Mouse (Mus musculus): ENCODE measurements around the gene Elp6. TPM values are rescaled to one million over a fixed set of nuclear protein-coding genes. Genes with fewer than 3 reads are reported as not detected.
"Not testable (repeated sequence)": the region's sequence is repeated elsewhere in the genome, so short reads cannot be mapped to it uniquely, and the experiment has no call there.

The Elp6 gene
- polyA plus RNA-seq, 2 experiments = 25.3 to 36.1 TPM

- H3K27ac ChIP-seq (replicated peaks; ENCODE audit: low read depth, low read length) = no peak overlapping the region
- peaks cover 4% of the 10 kb centered on the region; the same call in 1 of the 2 replicates for H3K4me1 ChIP-seq (ENCODE audit: control insufficient read depth, insufficient read depth, low read length)
- no peak overlapping the region for H3K9ac ChIP-seq (ENCODE audit: low read depth, low read length, severe bottlenecking)
- no peak for DNase-seq (ENCODE audit: low spot score)
- no peak overlapping the region for H3K4me2 ChIP-seq (replicated peaks; ENCODE audit: low read depth, low read length, severe bottlenecking)
- no peak overlapping the region for H3K4me3 ChIP-seq (replicated peaks; ENCODE audit: low read length)
- H3K27me3 ChIP-seq (ENCODE audit: control insufficient read depth, insufficient read depth, low read length) = no peaks in the 10 kb centered on the region
- no peaks in the 10 kb centered on the region for H3K36me3 ChIP-seq (ENCODE audit: control insufficient read depth, insufficient read depth, low read length)
- no peak for ATAC-seq (ENCODE audit: low FRiP score, low read depth)
- 57% methylated on average over 5 of the region's 5 CpGs for WGBS
- TF ChIP-seq POLR2A (IDR thresholded peaks at IDR 0.05; ENCODE audit: borderline replicate concordance, extremely low read depth, insufficient read depth, insufficient read length) = no peak
- no peaks in the 10 kb centered on the region for H3K9me3 ChIP-seq (ENCODE audit: control insufficient read depth, low read length)
Measured at GRCm38 (mm10) chr9:110328946-110329630, 24.1 kb downstream of the Elp6 start.

DNA sequence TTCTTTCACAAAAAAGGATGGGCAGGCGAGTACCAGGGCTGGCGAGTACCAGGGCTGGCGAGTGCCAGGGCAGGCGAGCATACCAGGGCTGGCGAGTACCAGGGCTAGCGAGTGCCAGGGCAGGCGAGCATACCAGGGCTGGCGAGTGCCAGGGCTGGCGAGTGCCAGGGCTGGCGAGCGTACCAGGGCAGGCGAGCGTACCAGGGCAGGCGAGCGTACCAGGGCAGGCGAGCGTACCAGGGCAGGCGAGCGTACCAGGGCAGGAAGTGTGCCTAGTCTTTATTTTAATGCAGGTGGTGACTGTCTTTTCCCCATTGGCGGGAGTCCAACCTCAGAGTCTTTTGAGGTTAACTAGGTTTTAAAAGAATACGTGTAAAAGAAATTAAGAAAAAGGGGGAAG is 24.7 kb downstream of the Elp6 start:
- Histone ChIP-seq H3K9me3 (ENCODE audit: control insufficient read depth, low read length) (no peaks in the 10 kb centered on the region), H3K27me3 (ENCODE audit: control insufficient read depth, insufficient read depth, low read length) (no peaks in the 10 kb centered on the region), H3K4me1 (ENCODE audit: control insufficient read depth, insufficient read depth, low read length) (peaks cover 4% of the 10 kb centered on the region; the same call in 1 of the 2 replicates), H3K9ac (ENCODE audit: low read depth, low read length, severe bottlenecking) (no peak overlapping the region), H3K4me2 (replicated peaks; ENCODE audit: low read depth, low read length, severe bottlenecking) (no peak overlapping the region), H3K27ac (replicated peaks; ENCODE audit: low read depth, low read length) (no peak overlapping the region), H3K4me3 (replicated peaks; ENCODE audit: low read length) (no peak overlapping the region), H3K36me3 (ENCODE audit: control insufficient read depth, insufficient read depth, low read length) (no peaks in the 10 kb centered on the region)
- no peak for TF ChIP-seq POLR2A (IDR thresholded peaks at IDR 0.05; ENCODE audit: borderline replicate concordance, extremely low read depth, insufficient read depth, insufficient read length)
- no peak for ATAC-seq (ENCODE audit: low FRiP score, low read depth)
- 76% methylated on average over 21 of the region's 21 CpGs for WGBS
- no peak for DNase-seq (ENCODE audit: low spot score)

DNA sequence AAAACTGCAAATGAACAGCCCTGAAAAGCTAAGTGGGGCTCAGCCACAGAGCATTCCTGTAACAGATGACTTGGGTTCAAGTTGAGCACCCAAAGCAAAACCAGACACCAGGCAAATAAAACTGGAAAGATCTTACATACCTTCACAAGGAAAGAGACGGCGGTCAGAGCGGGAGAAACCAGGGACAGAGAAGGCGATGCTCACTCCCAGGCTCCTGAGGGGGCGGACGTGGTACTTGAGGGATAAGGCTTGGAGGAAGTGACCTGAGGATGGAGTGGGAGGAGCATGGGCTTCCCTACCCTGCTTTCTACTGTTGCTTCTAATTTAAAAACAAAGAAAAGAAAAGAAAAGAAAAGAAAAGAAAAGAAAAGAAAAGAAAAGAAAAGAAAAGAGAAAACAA is 25.4 kb downstream of the Elp6 start:
- H3K27ac ChIP-seq (replicated peaks; ENCODE audit: low read depth, low read length) = no peak overlapping the region
- H3K4me1 ChIP-seq (ENCODE audit: control insufficient read depth, insufficient read depth, low read length) = peaks cover 4% of the 10 kb centered on the region; the same call in 1 of the 2 replicates
- no peak overlapping the region for H3K4me3 ChIP-seq (replicated peaks; ENCODE audit: low read length)
- no peak overlapping the region for H3K9ac ChIP-seq (ENCODE audit: low read depth, low read length, severe bottlenecking)
- no peaks in the 10 kb centered on the region for H3K9me3 ChIP-seq (ENCODE audit: control insufficient read depth, low read length)
- H3K36me3 ChIP-seq (ENCODE audit: control insufficient read depth, insufficient read depth, low read length) = no peaks in the 10 kb centered on the region
- no peak for ATAC-seq (ENCODE audit: low FRiP score, low read depth)
- no peak for TF ChIP-seq POLR2A (IDR thresholded peaks at IDR 0.05; ENCODE audit: borderline replicate concordance, extremely low read depth, insufficient read depth, insufficient read length)
- no peak overlapping the region for H3K4me2 ChIP-seq (replicated peaks; ENCODE audit: low read depth, low read length, severe bottlenecking)
- no peaks in the 10 kb centered on the region for H3K27me3 ChIP-seq (ENCODE audit: control insufficient read depth, insufficient read depth, low read length)
- no peak for DNase-seq (ENCODE audit: low spot score)
- 40% methylated on average over 6 of the region's 6 CpGs for WGBS

GRCm38 (mm10) chr9:110330913-110331312 is 25.9 kb downstream of the Elp6 start:
- WGBS = 91% methylated on average over 5 of the region's 5 CpGs

GRCm38 (mm10) chr9:110333135-110333895 is 28.3 kb downstream of the Elp6 start, which contains the start of gene Scap:
TSS of gene Scap (plus strand) at chr9:110333288.
- no peak within 1 kb of the TSS for H3K27ac ChIP-seq (replicated peaks; ENCODE audit: low read depth, low read length)

More at GRCm38 (mm10) chr9:110330913-110331312, 25.9 kb downstream of the Elp6 start:
- H3K9me3 ChIP-seq (ENCODE audit: control insufficient read depth, low read length); H3K4me1 ChIP-seq (ENCODE audit: control insufficient read depth, insufficient read depth, low read length); H3K27ac ChIP-seq (replicated peaks; ENCODE audit: low read depth, low read length); H3K4me2 ChIP-seq (replicated peaks; ENCODE audit: low read depth, low read length, severe bottlenecking); H3K9ac ChIP-seq (ENCODE audit: low read depth, low read length, severe bottlenecking); ATAC-seq (ENCODE audit: low FRiP score, low read depth); DNase-seq (ENCODE audit: low spot score); H3K36me3 ChIP-seq (ENCODE audit: control insufficient read depth, insufficient read depth, low read length); H3K4me3 ChIP-seq (replicated peaks; ENCODE audit: low read length); H3K27me3 ChIP-seq (ENCODE audit: control insufficient read depth, insufficient read depth, low read length): not testable (repeated sequence)

More at GRCm38 (mm10) chr9:110333135-110333895, 28.3 kb downstream of the Elp6 start, which contains the start of gene Scap:
- DNase-seq (ENCODE audit: low spot score) = peak; percentile 81
- peak within 1 kb of the TSS; percentile 75 for H3K4me2 ChIP-seq (replicated peaks; ENCODE audit: low read depth, low read length, severe bottlenecking)
- H3K27me3 ChIP-seq (ENCODE audit: control insufficient read depth, insufficient read depth, low read length) = no peaks in the 10 kb centered on the region
- TF ChIP-seq POLR2A (IDR thresholded peaks at IDR 0.05; ENCODE audit: borderline replicate concordance, extremely low read depth, insufficient read depth, insufficient read length) = no peak
- H3K4me3 ChIP-seq (replicated peaks; ENCODE audit: low read length) = peak within 1 kb of the TSS; percentile 81
- H3K9me3 ChIP-seq (ENCODE audit: control insufficient read depth, low read length) = no peaks in the 10 kb centered on the region
- peaks cover 4% of the 10 kb centered on the region; the same call in 1 of the 2 replicates for H3K4me1 ChIP-seq (ENCODE audit: control insufficient read depth, insufficient read depth, low read length)
- peak within 1 kb of the TSS; percentile 70 for H3K9ac ChIP-seq (ENCODE audit: low read depth, low read length, severe bottlenecking)
- ATAC-seq (ENCODE audit: low FRiP score, low read depth) = peak; percentile 86
- WGBS = under 1% methylated on average over 63 of the region's 78 CpGs
- no peaks in the 10 kb centered on the region for H3K36me3 ChIP-seq (ENCODE audit: control insufficient read depth, insufficient read depth, low read length)
